Mouse (Mus musculus) stomach, embryonic 16.5 days (tissue): Measurements from ENCODE around the gene Atp2b1. TPM values are rescaled to one million over a fixed set of nuclear protein-coding genes. Genes with fewer than 3 reads are reported as not detected.

Experiments
- ATAC-seq: fragments of 200-750 bp; cut with Nextera tagmentation; 2 replicates; pipeline ENCODE4 v1.8.0; 2017; ENCODE audit warnings: moderate number of reproducible peaks, moderate TSS enrichment; ENCODE audit not compliant: insufficient read depth, low FRiP score
- H3K27ac ChIP-seq: fragments of 300-500 bp; sonication (generic); 2 replicates; pipeline ENCODE4 v1.5.1; 2014; ENCODE audit warnings: low read length
- H3K27me3 ChIP-seq: fragments of 300-500 bp; sonication (generic); 2 replicates; pipeline ENCODE4 v1.6.1; 2014; ENCODE audit warnings: low read length, control low read depth, mixed read lengths; ENCODE audit not compliant: control insufficient read depth, insufficient read depth
- H3K36me3 ChIP-seq: fragments of 300-500 bp; sonication (generic); 2 replicates; pipeline ENCODE4 v1.6.1; 2014; ENCODE audit warnings: low read length; ENCODE audit not compliant: control insufficient read depth, insufficient read depth
- H3K4me1 ChIP-seq: fragments of 300-500 bp; sonication (generic); 2 replicates; pipeline ENCODE4 v1.6.1; 2014; ENCODE audit warnings: low read length, control low read depth, mixed read lengths; ENCODE audit not compliant: control insufficient read depth, insufficient read depth
- H3K4me2 ChIP-seq: fragments of 300-500 bp; sonication (generic); 2 replicates; pipeline ENCODE4 v1.6.1; 2014; ENCODE audit warnings: low read depth, low read length, mixed read lengths
- H3K4me3 ChIP-seq: fragments of 300-500 bp; sonication (generic); replicated peaks from 2 replicates; pipeline ENCODE4 v1.5.1; 2014; ENCODE audit warnings: mild to moderate bottlenecking, low read length
- H3K9ac ChIP-seq: fragments of 300-500 bp; sonication (generic); 2 replicates; pipeline ENCODE4 v1.6.1; 2014; ENCODE audit warnings: low read length
- H3K9me3 ChIP-seq: fragments of 300-500 bp; sonication (generic); replicated peaks from 2 replicates; pipeline ENCODE4 v1.6.1; 2016; ENCODE audit warnings: low read length, control low read depth; ENCODE audit not compliant: control insufficient read depth
- WGBS: fragments of 180-500 bp; shearing (Covaris S2); extraction: QIAGEN DNeasy Blood & Tissue Kit; methylation state at CpG from one replicate; pipeline ENCODE4 v1.1.7; 2014; 5-methylcytosine and 5-hydroxymethylcytosine counted together
- polyA plus RNA-seq: library from polyadenylated mRNA; unstranded; fragments of >200 nt; fragmentation: Nextera tagmentation; extraction: Ambion mirVana; gene quantifications from 2 replicates; pipeline ENCODE4 v1.2.1, GENCODE M21; 2015

The Atp2b1 gene
- polyA plus RNA-seq, 1 experiment from 2014 or later = 119 TPM

GRCm38 (mm10) chr10:99027462-99027861, 113.3 kb downstream of the Atp2b1 start:
- no peaks in the 10 kb centered on the region for H3K9me3 ChIP-seq
- peaks cover 8% of the 10 kb centered on the region; the same call in 1 of the 2 replicates for H3K36me3 ChIP-seq
- no peak overlapping the region for H3K27ac ChIP-seq
- no peak overlapping the region for H3K4me3 ChIP-seq
- no peaks in the 10 kb centered on the region for H3K4me1 ChIP-seq
- no peak overlapping the region for H3K9ac ChIP-seq
- no peak for ATAC-seq
- no peaks in the 10 kb centered on the region for H3K27me3 ChIP-seq
- WGBS = 62% methylated on average over 5 of the region's 5 CpGs
- no peak overlapping the region for H3K4me2 ChIP-seq

- Histone ChIP-seq H3K27me3 (no peaks in the 10 kb centered on the region), H3K4me2 (no peak overlapping the region), H3K4me3 (no peak overlapping the region), H3K27ac (no peak overlapping the region; the same call in 1 of the 2 replicates), H3K4me1 (no peaks in the 10 kb centered on the region), H3K9ac (no peak overlapping the region), H3K9me3 (no peaks in the 10 kb centered on the region), H3K36me3 (peaks cover 4% of the 10 kb centered on the region; the same call in 1 of the 2 replicates)
- ATAC-seq = no peak
- 64% methylated on average over 7 of the region's 7 CpGs for WGBS
Observed at GRCm38 (mm10) chr10:99029844-99030243, 115.6 kb downstream of the Atp2b1 start.

- no peaks in the 10 kb centered on the region for H3K9me3 ChIP-seq
- no peak overlapping the region for H3K4me2 ChIP-seq
- no peaks in the 10 kb centered on the region for H3K27me3 ChIP-seq
- WGBS = 89% methylated on average over 15 of the region's 15 CpGs
- H3K9ac ChIP-seq = no peak overlapping the region
- H3K36me3 ChIP-seq = no peaks in the 10 kb centered on the region
- H3K27ac ChIP-seq = no peak overlapping the region
- no peak for ATAC-seq
- no peaks in the 10 kb centered on the region; the same call in 1 of the 2 replicates for H3K4me1 ChIP-seq
- no peak overlapping the region for H3K4me3 ChIP-seq
Observed at GRCm38 (mm10) chr10:99033830-99034828, 119.9 kb downstream of the Atp2b1 start.

- no peak overlapping the region for H3K27ac ChIP-seq
- 56% methylated on average over 21 of the region's 21 CpGs for WGBS
- H3K36me3 ChIP-seq = no peaks in the 10 kb centered on the region
Observed at GRCm38 (mm10) chr10:99037185-99038065, 123.2 kb downstream of the Atp2b1 start.

GRCm38 (mm10) chr10:99038866-99039265, 124.7 kb downstream of the Atp2b1 start:
- Histone ChIP-seq H3K9me3 (no peaks in the 10 kb centered on the region), H3K4me2 (no peak overlapping the region), H3K4me1 (no peaks in the 10 kb centered on the region; the same call in 1 of the 2 replicates), H3K27me3 (no peaks in the 10 kb centered on the region), H3K27ac (no peak overlapping the region), H3K4me3 (no peak overlapping the region), H3K9ac (no peak overlapping the region), H3K36me3 (no peaks in the 10 kb centered on the region)
- ATAC-seq = no peak
- 73% methylated on average over 3 of the region's 3 CpGs for WGBS

More at GRCm38 (mm10) chr10:99037185-99038065, 123.2 kb downstream of the Atp2b1 start:
- no peaks in the 10 kb centered on the region for H3K27me3 ChIP-seq
- no peak for ATAC-seq
- H3K4me1 ChIP-seq = no peaks in the 10 kb centered on the region; the same call in 1 of the 2 replicates
- H3K9ac ChIP-seq = no peak overlapping the region
- no peak overlapping the region for H3K4me3 ChIP-seq
- H3K9me3 ChIP-seq = no peaks in the 10 kb centered on the region
- no peak overlapping the region; the same call in 1 of the 2 replicates for H3K4me2 ChIP-seq

GRCm38 (mm10) chr10:99040171-99040570, 126.0 kb downstream of the Atp2b1 start:
- Histone ChIP-seq H3K9ac (no peak overlapping the region), H3K27ac (no peak overlapping the region), H3K27me3 (no peaks in the 10 kb centered on the region), H3K4me1 (no peaks in the 10 kb centered on the region; the same call in 1 of the 2 replicates), H3K9me3 (no peaks in the 10 kb centered on the region), H3K36me3 (no peaks in the 10 kb centered on the region), H3K4me2 (no peak overlapping the region), H3K4me3 (no peak overlapping the region)
- ATAC-seq = no peak
- WGBS = 95% methylated on average over 5 of the region's 5 CpGs

- Histone ChIP-seq H3K27me3 (no peaks in the 10 kb centered on the region), H3K4me2 (no peak overlapping the region), H3K4me1 (peaks cover 3% of the 10 kb centered on the region; the same call in 1 of the 2 replicates), H3K9ac (no peak overlapping the region), H3K4me3 (no peak overlapping the region), H3K27ac (no peak overlapping the region), H3K9me3 (no peaks in the 10 kb centered on the region), H3K36me3 (no peaks in the 10 kb centered on the region)
- peak; percentile 17; the same call in 1 of the 2 replicates for ATAC-seq
- WGBS = 21% methylated on average over 5 of the region's 5 CpGs
Observed at GRCm38 (mm10) chr10:99046756-99047550, 132.7 kb downstream of the Atp2b1 start.

GRCm38 (mm10) chr10:99047551-99047940, 133.3 kb downstream of the Atp2b1 start:
- Histone ChIP-seq H3K27ac (no peak overlapping the region), H3K9me3 (no peaks in the 10 kb centered on the region), H3K36me3 (no peaks in the 10 kb centered on the region), H3K4me1 (peaks cover 3% of the 10 kb centered on the region; the same call in 1 of the 2 replicates), H3K9ac (no peak overlapping the region), H3K4me2 (no peak overlapping the region), H3K27me3 (no peaks in the 10 kb centered on the region), H3K4me3 (no peak overlapping the region)
- ATAC-seq = no peak
- 44% methylated on average over 4 of the region's 4 CpGs for WGBS
